Mouse (Mus musculus): ENCODE results near the gene Gm6993. TPM values are rescaled to one million over a fixed set of nuclear protein-coding genes. Genes with fewer than 3 reads are reported as not detected.

Gene Gm6993
- polyA plus RNA-seq, 1 experiment from 2014 or later = not detected

GRCm38 (mm10) chr12:31236861-31237595, 3.5 kb upstream of the Gm6993 start:
- ATAC-seq = no peak
- Histone ChIP-seq H3K4me1 (ENCODE audit: insufficient read depth) (no peaks in the 10 kb centered on the region), H3K4me2 (ENCODE audit: low read depth, low read length) (no peak overlapping the region), H3K9ac (replicated peaks) (no peak overlapping the region), H3K36me3 (replicated peaks; ENCODE audit: insufficient read depth, low read length) (no peaks in the 10 kb centered on the region), H3K4me3 (ENCODE audit: low read depth, low read length) (no peak overlapping the region), H3K27ac (ENCODE audit: low read depth) (no peak overlapping the region), H3K9me3 (ENCODE audit: low read length) (no peaks in the 10 kb centered on the region), H3K27me3 (ENCODE audit: insufficient read depth, low read length) (no peaks in the 10 kb centered on the region)
- 72% methylated on average over 12 of the region's 12 CpGs for WGBS (ENCODE audit: insufficient replicate concordance)
- TF ChIP-seq CTCF (IDR thresholded peaks at IDR 0.05; ENCODE audit: low read depth) (no peak), EP300 (IDR thresholded peaks at IDR 0.05; ENCODE audit: low read depth) (no peak)
- no peak for DNase-seq

- Histone ChIP-seq H3K9ac (replicated peaks) (no peak overlapping the region), H3K36me3 (replicated peaks; ENCODE audit: insufficient read depth, low read length) (no peaks in the 10 kb centered on the region), H3K9me3 (ENCODE audit: low read length) (no peaks in the 10 kb centered on the region), H3K4me1 (ENCODE audit: insufficient read depth) (no peaks in the 10 kb centered on the region), H3K4me2 (ENCODE audit: low read depth, low read length) (no peak overlapping the region), H3K27me3 (ENCODE audit: insufficient read depth, low read length) (no peaks in the 10 kb centered on the region), H3K4me3 (ENCODE audit: low read depth, low read length) (no peak overlapping the region), H3K27ac (ENCODE audit: low read depth) (no peak overlapping the region)
- DNase-seq = no peak
- TF ChIP-seq CTCF (IDR thresholded peaks at IDR 0.05; ENCODE audit: low read depth) (no peak), EP300 (IDR thresholded peaks at IDR 0.05; ENCODE audit: low read depth) (no peak)
- ATAC-seq = no peak
- WGBS (ENCODE audit: insufficient replicate concordance) = 65% methylated on average over 3 of the region's 3 CpGs
These were observed 1.5 kb upstream of the Gm6993 start for GRCm38 (mm10) chr12:31239031-31239583.

- TF ChIP-seq CTCF (IDR thresholded peaks at IDR 0.05; ENCODE audit: low read depth) = no peak
- TF ChIP-seq EP300 (IDR thresholded peaks at IDR 0.05; ENCODE audit: low read depth) = no peak
- Histone ChIP-seq H3K9ac (replicated peaks) (no peak overlapping the region), H3K9me3 (ENCODE audit: low read length) (no peaks in the 10 kb centered on the region), H3K36me3 (replicated peaks; ENCODE audit: insufficient read depth, low read length) (no peaks in the 10 kb centered on the region), H3K4me1 (ENCODE audit: insufficient read depth) (no peaks in the 10 kb centered on the region), H3K4me3 (ENCODE audit: low read depth, low read length) (no peak overlapping the region), H3K4me2 (ENCODE audit: low read depth, low read length) (no peak overlapping the region), H3K27ac (ENCODE audit: low read depth) (no peak overlapping the region), H3K27me3 (ENCODE audit: insufficient read depth, low read length) (no peaks in the 10 kb centered on the region)
- DNase-seq (no peak), ATAC-seq (no peak)
- WGBS (ENCODE audit: insufficient replicate concordance) = 66% methylated on average over 4 of the region's 4 CpGs
These were observed 772 bp upstream of the Gm6993 start for GRCm38 (mm10) chr12:31239798-31240197.

- Histone ChIP-seq H3K4me3 (ENCODE audit: low read depth, low read length) (no peak overlapping the region), H3K9ac (replicated peaks) (no peak overlapping the region), H3K9me3 (ENCODE audit: low read length) (no peaks in the 10 kb centered on the region), H3K4me2 (ENCODE audit: low read depth, low read length) (no peak overlapping the region), H3K27me3 (ENCODE audit: insufficient read depth, low read length) (no peaks in the 10 kb centered on the region), H3K4me1 (ENCODE audit: insufficient read depth) (no peaks in the 10 kb centered on the region), H3K27ac (ENCODE audit: low read depth) (no peak overlapping the region), H3K36me3 (replicated peaks; ENCODE audit: insufficient read depth, low read length) (no peaks in the 10 kb centered on the region)
- no peak for DNase-seq
- WGBS (ENCODE audit: insufficient replicate concordance) = 69% methylated on average over 6 of the region's 6 CpGs
- no peak for ATAC-seq
- TF ChIP-seq EP300 (IDR thresholded peaks at IDR 0.05; ENCODE audit: low read depth) (no peak), CTCF (IDR thresholded peaks at IDR 0.05; ENCODE audit: low read depth) (no peak)
These were observed 1.2 kb downstream of the Gm6993 start for GRCm38 (mm10) chr12:31241595-31242342.

GRCm38 (mm10) chr12:31244001-31244400, 3.4 kb downstream of the Gm6993 start:
- H3K9me3 ChIP-seq (ENCODE audit: low read length) = no peaks in the 10 kb centered on the region
- WGBS (ENCODE audit: insufficient replicate concordance) = 65% methylated on average over 2 of the region's 2 CpGs
- no peak overlapping the region for H3K4me3 ChIP-seq (ENCODE audit: low read depth, low read length)
- H3K4me2 ChIP-seq (ENCODE audit: low read depth, low read length) = no peak overlapping the region
- no peak for DNase-seq
- no peaks in the 10 kb centered on the region for H3K27me3 ChIP-seq (ENCODE audit: insufficient read depth, low read length)
- H3K9ac ChIP-seq (replicated peaks) = no peak overlapping the region
- ATAC-seq = no peak
- H3K4me1 ChIP-seq (ENCODE audit: insufficient read depth) = no peaks in the 10 kb centered on the region
- no peaks in the 10 kb centered on the region for H3K36me3 ChIP-seq (replicated peaks; ENCODE audit: insufficient read depth, low read length)
- H3K27ac ChIP-seq (ENCODE audit: low read depth) = no peak overlapping the region
- TF ChIP-seq EP300 (IDR thresholded peaks at IDR 0.05; ENCODE audit: low read depth) (no peak), CTCF (IDR thresholded peaks at IDR 0.05; ENCODE audit: low read depth) (no peak)

DNA sequence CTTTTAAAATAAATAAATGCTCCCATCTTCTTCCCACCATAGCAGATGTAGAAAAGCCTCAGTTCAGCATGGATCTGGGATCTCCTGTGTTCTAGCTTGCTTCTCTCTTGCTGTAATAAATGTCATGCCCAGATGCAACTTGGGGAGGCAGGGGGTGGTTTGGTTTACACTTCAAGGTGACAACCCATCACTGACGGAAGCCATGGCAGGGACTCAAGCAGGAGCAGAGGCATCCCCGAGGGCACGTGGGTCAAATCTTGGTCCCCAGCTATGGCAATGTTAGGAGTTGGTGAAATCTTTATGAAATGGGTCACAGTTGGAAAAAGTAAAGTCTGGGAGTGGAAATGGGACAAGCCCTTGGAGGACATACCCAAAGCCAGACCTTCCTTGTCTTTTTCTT, 4.1 kb downstream of the Gm6993 start:
- Histone ChIP-seq H3K27ac (ENCODE audit: low read depth) (no peak overlapping the region), H3K9ac (replicated peaks) (no peak overlapping the region), H3K36me3 (replicated peaks; ENCODE audit: insufficient read depth, low read length) (no peaks in the 10 kb centered on the region), H3K4me2 (ENCODE audit: low read depth, low read length) (no peak overlapping the region), H3K27me3 (ENCODE audit: insufficient read depth, low read length) (no peaks in the 10 kb centered on the region), H3K9me3 (ENCODE audit: low read length) (no peaks in the 10 kb centered on the region), H3K4me3 (ENCODE audit: low read depth, low read length) (no peak overlapping the region), H3K4me1 (ENCODE audit: insufficient read depth) (no peaks in the 10 kb centered on the region)
- 76% methylated on average over 3 of the region's 3 CpGs for WGBS (ENCODE audit: insufficient replicate concordance)
- no peak for DNase-seq
- ATAC-seq = no peak
- TF ChIP-seq EP300 (IDR thresholded peaks at IDR 0.05; ENCODE audit: low read depth) (no peak), CTCF (IDR thresholded peaks at IDR 0.05; ENCODE audit: low read depth) (no peak)

All from liver, postnatal 0 days (tissue).